Mouse (Mus musculus): ENCODE results near the gene Alg9. TPM values are rescaled to one million over a fixed set of nuclear protein-coding genes. Genes with fewer than 3 reads are reported as not detected.

Gene Alg9
- polyA plus RNA-seq, 1 experiment from 2014 or later: 43.8 TPM

DNA sequence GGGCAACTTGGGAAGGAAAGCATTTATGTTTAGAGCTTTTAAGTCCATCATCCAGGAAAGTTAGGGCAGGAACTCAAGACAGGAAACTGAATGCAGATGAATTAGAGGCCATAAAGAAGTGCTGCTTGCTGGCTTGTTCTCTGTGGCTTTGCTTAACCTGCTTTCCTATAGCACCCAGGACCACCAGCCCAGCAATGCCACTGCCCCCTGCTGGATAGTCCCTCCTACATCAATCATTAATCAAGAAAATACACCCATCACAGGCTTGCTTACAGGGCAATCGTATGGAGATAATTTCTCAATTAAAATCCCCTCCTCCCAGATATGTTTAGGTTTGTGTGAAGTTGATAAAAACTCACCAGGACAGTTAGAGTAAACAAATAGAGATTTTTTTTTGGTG lies 11.5 kb upstream of the Alg9 start:
- H3K4me1 ChIP-seq: peaks cover 5% of the 10 kb centered on the region; the same call in 1 of the 2 replicates
- no peak overlapping the region for H3K9ac ChIP-seq
- H3K27me3 ChIP-seq: no peaks in the 10 kb centered on the region
- H3K9me3 ChIP-seq: no peaks in the 10 kb centered on the region
- H3K36me3 ChIP-seq: peaks cover 3% of the 10 kb centered on the region; the same call in 1 of the 2 replicates
- H3K4me3 ChIP-seq: no peak overlapping the region
- ATAC-seq (ENCODE audit: insufficient number of reproducible peaks, insufficient read depth, low FRiP score, low TSS enrichment, low read depth): no peak
- no peak overlapping the region for H3K27ac ChIP-seq
- H3K4me2 ChIP-seq: no peak overlapping the region
- 62% methylated on average over 1 of the region's 1 CpGs for WGBS

DNA sequence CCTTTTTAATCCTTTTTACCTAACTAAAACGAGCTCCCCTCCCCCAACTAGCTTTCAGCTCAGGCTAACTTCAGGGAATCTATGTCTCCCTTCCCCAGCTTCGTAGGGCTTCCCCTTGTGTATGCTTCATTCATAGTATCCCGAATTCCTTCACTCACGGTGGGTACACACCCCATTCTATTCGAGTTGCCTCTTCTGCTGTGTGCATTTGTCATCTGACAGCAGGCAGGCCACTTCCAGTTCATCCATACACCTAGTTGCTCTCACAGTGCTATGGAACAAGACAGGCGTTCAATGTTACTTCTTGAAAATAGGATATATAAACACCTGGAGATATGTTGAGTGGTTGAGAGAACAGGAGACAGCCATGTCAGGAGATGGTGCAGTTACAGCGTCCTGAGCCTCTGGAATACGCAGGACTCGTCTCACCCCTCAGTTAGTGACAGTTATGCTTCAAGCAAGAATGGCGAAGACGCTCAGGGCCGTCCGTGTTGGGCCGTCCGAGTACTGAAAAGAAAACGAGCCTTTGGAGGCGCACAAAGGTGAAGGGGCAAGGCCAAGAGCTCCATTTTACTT lies 7.2 kb upstream of the Alg9 start:
- Histone ChIP-seq H3K4me2 (peak overlapping the region; percentile 83), H3K9ac (peak overlapping the region; percentile 84), H3K4me1 (peaks cover 15% of the 10 kb centered on the region), H3K4me3 (peak overlapping the region; percentile 69), H3K9me3 (no peaks in the 10 kb centered on the region), H3K36me3 (peaks cover 14% of the 10 kb centered on the region), H3K27ac (peak overlapping the region; percentile 91), H3K27me3 (no peaks in the 10 kb centered on the region)
- peak; percentile 38 for ATAC-seq (ENCODE audit: insufficient number of reproducible peaks, insufficient read depth, low FRiP score, low TSS enrichment, low read depth)
- 6% methylated on average over 17 of the region's 17 CpGs for WGBS

DNA sequence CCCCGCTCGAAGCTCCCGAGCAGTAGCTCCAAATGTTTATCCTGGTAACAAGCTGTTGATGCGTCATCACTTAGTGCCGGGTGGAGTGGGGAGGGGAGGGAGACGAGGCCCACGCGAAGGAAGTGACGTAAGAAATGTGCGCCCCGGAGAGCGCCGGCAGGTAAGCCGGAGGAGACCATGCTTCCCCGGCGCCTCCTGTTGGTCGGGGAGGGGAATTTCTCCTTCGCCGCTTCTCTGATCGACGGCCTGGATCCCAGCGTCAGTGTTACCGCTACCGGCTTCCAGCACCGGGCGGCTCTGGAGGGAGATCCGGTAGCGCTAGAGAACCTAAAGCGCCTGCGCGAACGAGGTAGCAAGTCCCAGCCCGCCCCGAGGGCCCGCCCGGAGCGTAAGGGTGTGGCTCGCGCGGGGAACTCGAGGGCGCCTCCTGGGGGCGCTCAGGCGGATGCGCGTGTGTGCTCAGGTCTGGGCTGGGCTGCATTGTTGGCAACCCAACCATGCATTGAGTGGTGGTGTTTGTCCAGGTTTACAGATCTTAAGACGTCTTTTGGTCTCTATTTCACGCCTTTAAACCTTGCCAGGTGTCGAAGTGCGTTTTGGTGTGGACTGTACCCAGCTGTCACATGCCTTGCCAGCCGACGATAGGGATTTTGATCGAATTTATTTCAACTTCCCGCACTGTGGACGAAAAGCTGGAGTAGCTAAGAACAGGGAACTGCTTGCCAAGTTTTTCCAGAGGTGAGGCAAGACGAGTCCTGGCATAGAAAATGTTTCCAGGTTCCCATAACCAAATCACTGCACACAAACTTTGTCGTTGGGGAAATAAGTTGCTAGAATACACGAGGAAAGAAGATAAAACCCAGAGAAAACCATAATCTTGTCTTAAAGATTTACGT lies 6.5 kb upstream of the Alg9 start, which contains the start of gene Fdxacb1:
Fdxacb1 (plus strand) TSS at position 130 of the 896 bp plus-strand sequence.
- Histone ChIP-seq H3K36me3 (peaks cover 14% of the 10 kb centered on the region), H3K4me2 (peak within 1 kb of the TSS; percentile 83), H3K4me1 (peaks cover 15% of the 10 kb centered on the region), H3K4me3 (peak within 1 kb of the TSS; percentile 69), H3K27ac (peak within 1 kb of the TSS; percentile 91), H3K9ac (peak within 1 kb of the TSS; percentile 84), H3K9me3 (no peaks in the 10 kb centered on the region), H3K27me3 (no peaks in the 10 kb centered on the region)
- WGBS: 4% methylated on average over 59 of the region's 59 CpGs
- ATAC-seq (ENCODE audit: insufficient number of reproducible peaks, insufficient read depth, low FRiP score, low TSS enrichment, low read depth): peak; percentile 94

DNA sequence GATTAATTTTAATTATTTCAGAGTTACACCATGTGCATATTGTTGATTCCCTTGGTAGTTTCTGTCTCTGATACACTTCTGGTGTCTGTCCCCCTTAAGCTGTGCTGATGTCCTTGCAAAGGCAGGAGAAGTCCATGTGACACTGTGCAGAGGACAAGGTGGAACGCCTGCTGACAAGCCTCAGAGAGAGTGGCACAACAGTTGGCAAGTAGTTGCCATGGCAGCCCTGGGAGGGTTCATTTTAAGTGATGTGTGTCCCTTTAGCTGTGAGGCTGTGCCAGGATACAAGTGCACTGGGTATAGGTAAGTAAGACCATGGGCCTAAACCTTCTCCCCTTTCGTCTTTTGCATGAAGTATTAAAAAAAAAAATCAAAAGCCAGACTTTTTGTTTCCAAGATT lies 4.8 kb upstream of the Alg9 start:
- peaks cover 24% of the 10 kb centered on the region for H3K4me1 ChIP-seq
- no peak overlapping the region for H3K9ac ChIP-seq
- H3K9me3 ChIP-seq: no peaks in the 10 kb centered on the region
- no peak overlapping the region for H3K27ac ChIP-seq
- WGBS: 91% methylated on average over 2 of the region's 2 CpGs
- H3K36me3 ChIP-seq: peaks cover 10% of the 10 kb centered on the region
- ATAC-seq (ENCODE audit: insufficient number of reproducible peaks, insufficient read depth, low FRiP score, low TSS enrichment, low read depth): no peak
- no peak overlapping the region for H3K4me3 ChIP-seq
- no peak overlapping the region for H3K4me2 ChIP-seq
- H3K27me3 ChIP-seq: no peaks in the 10 kb centered on the region

DNA sequence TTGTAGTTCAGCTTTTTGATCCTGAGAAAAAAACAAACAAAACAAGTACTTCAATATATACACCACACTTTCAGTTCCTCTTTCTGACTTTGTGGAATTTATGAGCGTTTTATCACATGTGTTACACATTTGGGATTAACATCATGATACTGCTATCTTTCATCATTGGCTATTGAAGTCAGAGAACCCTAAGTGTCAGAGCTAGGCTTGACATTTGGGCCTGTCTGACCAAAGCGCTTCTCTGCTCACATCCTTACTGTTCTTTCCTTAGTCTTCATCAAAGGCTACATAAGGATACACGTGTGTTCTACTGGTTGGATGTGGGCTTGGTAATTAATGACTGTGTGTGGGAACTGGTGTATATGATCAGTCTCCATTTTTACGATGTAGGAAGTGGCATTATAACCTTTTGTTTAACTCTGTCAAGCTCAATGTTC lies 775 bp upstream of the Alg9 start:
- no peaks in the 10 kb centered on the region for H3K27me3 ChIP-seq
- peak overlapping the region; percentile 93 for H3K4me3 ChIP-seq
- peak overlapping the region; percentile 76 for H3K4me2 ChIP-seq
- WGBS: 70% methylated on average over 4 of the region's 4 CpGs
- peaks cover 17% of the 10 kb centered on the region for H3K36me3 ChIP-seq
- no peak overlapping the region; the same call in 1 of the 2 replicates for H3K27ac ChIP-seq
- H3K9me3 ChIP-seq: no peaks in the 10 kb centered on the region
- no peak for ATAC-seq (ENCODE audit: insufficient number of reproducible peaks, insufficient read depth, low FRiP score, low TSS enrichment, low read depth)
- peaks cover 25% of the 10 kb centered on the region for H3K4me1 ChIP-seq
- H3K9ac ChIP-seq: peak overlapping the region; percentile 58

DNA sequence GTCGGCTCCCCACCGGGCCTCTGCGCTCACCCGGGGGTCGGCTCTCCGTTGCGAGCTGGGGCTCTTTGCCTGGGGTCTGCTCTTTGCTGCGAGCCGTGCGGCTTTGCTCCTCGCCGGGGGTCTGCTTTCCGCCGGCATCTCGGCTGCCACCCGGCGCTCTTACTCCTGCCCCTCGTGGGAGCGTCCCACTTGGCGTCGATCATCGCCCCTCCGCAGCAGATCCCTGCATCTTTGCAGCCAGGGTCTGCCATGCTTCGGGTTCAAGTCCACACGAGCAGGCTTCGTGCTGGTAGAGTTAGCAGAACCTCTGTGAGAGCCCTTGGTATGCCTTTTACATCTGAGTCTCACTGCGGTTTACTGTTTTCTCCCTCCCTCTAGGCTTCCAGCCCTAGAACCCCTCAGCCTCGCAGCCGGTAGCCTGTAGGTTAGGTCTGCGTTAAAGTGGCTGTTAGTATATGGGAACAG lies 875 bp downstream of the Alg9 start:
- H3K9ac ChIP-seq: peak overlapping the region; percentile 94
- peaks cover 19% of the 10 kb centered on the region for H3K4me1 ChIP-seq
- peak overlapping the region; percentile 95 for H3K27ac ChIP-seq
- peak; percentile 48; the same call in 1 of the 2 replicates for ATAC-seq (ENCODE audit: insufficient number of reproducible peaks, insufficient read depth, low FRiP score, low TSS enrichment, low read depth)
- H3K4me3 ChIP-seq: peak overlapping the region; percentile 93
- H3K9me3 ChIP-seq: no peaks in the 10 kb centered on the region
- peak overlapping the region; percentile 76 for H3K4me2 ChIP-seq
- no peaks in the 10 kb centered on the region for H3K27me3 ChIP-seq
- WGBS: under 1% methylated on average over 30 of the region's 30 CpGs
- H3K36me3 ChIP-seq: peaks cover 30% of the 10 kb centered on the region

DNA sequence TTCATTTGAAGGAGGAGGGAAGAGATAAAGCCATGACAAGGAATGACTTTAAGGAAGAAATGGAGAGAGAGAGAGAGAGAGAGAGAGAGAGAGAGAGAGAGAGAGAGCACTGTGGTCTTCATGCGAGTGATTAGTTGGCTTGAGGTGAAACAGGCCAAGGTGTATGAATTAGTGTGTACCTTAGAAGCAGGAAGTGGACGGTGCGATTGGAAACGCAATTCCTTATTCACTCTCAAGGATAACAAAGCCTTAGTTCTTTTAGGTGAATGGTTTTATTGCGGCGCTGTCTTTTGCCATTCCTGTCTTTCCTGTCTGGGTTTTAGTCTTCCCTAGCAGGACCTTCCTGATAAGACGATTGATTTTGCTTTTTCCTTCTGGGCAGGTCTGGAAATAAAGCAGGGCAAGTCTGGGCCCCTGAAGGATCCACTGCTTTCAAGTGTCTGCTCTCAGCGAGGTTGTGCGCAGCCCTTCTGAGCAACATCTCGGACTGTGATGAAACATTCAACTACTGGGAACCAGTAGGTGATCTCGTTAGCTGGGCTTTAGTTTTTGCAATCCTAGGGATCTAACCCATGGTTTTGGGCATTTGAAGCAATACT lies 1.4 kb downstream of the Alg9 start:
- 63% methylated on average over 11 of the region's 11 CpGs for WGBS
- Histone ChIP-seq H3K9me3 (no peaks in the 10 kb centered on the region), H3K27me3 (no peaks in the 10 kb centered on the region), H3K4me2 (peak overlapping the region; percentile 76), H3K36me3 (peaks cover 34% of the 10 kb centered on the region), H3K4me3 (peak overlapping the region; percentile 93), H3K27ac (peak overlapping the region; percentile 95; the same call in 1 of the 2 replicates), H3K9ac (peak overlapping the region; percentile 94), H3K4me1 (peaks cover 19% of the 10 kb centered on the region)
- ATAC-seq (ENCODE audit: insufficient number of reproducible peaks, insufficient read depth, low FRiP score, low TSS enrichment, low read depth): no peak

DNA sequence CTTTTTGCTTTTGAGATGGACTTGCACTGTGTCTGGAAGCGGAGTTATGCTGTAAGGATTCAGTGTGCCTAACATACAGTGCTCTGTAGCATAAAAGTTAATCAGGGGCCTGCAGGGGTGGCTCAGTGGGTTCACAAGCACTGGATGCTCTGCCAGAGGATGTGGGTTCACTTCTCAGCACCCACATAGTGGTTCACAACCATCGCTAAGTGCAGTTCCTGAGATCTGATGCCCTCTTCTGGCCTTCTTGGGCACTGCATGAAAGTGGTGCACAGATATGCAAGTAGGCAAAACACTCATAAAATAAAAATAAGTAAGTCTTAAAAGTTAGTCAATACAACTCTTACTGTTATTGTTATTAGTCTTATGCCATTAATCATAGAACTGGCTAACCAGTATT lies 7.3 kb downstream of the Alg9 start:
- Histone ChIP-seq H3K4me3 (no peak overlapping the region), H3K4me1 (no peaks in the 10 kb centered on the region), H3K4me2 (no peak overlapping the region), H3K27ac (no peak overlapping the region), H3K36me3 (peaks cover 84% of the 10 kb centered on the region), H3K9ac (no peak overlapping the region), H3K27me3 (no peaks in the 10 kb centered on the region), H3K9me3 (no peaks in the 10 kb centered on the region)
- WGBS: 70% methylated on average over 2 of the region's 2 CpGs
- no peak for ATAC-seq (ENCODE audit: insufficient number of reproducible peaks, insufficient read depth, low FRiP score, low TSS enrichment, low read depth)

DNA sequence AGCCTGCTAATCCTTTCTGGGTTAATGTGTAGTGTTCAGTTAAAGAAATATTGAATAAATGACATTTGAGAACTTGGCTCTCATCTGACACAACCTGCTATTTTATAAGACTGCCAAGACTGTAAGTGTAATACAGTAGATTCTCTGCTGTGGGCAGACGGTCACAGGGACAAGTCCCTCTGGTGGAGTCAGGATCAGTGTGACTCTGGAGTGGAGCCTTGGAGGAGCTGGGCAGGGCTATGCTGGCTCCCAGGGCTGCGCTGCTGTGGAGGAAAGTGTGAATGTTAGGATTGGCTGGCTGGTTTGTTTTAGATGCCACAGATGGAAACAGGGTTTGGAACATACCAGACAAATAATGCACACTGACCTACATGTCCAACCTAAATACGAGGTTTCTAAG lies 20.4 kb downstream of the Alg9 start:
- Histone ChIP-seq H3K4me3 (no peak overlapping the region), H3K27me3 (no peaks in the 10 kb centered on the region), H3K36me3 (peaks cover 70% of the 10 kb centered on the region), H3K4me1 (no peaks in the 10 kb centered on the region), H3K9me3 (no peaks in the 10 kb centered on the region), H3K4me2 (no peak overlapping the region), H3K27ac (no peak overlapping the region), H3K9ac (no peak overlapping the region)
- ATAC-seq (ENCODE audit: insufficient number of reproducible peaks, insufficient read depth, low FRiP score, low TSS enrichment, low read depth): no peak
- 87% methylated on average over 3 of the region's 3 CpGs for WGBS

DNA sequence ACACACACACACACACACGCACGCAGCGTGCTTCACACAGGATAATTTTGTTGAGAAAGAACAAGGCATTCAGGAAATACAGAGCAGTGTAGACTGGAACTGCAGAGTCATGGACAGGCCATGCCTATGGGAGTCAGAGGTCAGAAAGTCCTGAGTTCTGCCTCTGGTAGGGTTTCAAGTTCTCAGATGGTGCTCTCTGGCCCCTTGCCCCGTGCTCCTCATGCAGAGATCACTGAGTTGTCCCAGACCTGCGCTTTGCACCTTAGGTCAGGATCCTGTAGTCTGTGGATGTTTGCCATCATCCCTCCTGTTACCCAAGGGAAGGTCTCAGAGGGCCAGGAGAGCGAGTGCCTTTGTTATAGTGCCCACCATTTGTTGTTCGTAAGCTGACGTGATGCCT lies 22.0 kb downstream of the Alg9 start:
- 93% methylated on average over 8 of the region's 8 CpGs for WGBS
- no peaks in the 10 kb centered on the region for H3K27me3 ChIP-seq
- no peak overlapping the region for H3K4me2 ChIP-seq
- no peak for ATAC-seq (ENCODE audit: insufficient number of reproducible peaks, insufficient read depth, low FRiP score, low TSS enrichment, low read depth)
- no peaks in the 10 kb centered on the region for H3K9me3 ChIP-seq
- H3K27ac ChIP-seq: no peak overlapping the region
- no peaks in the 10 kb centered on the region for H3K4me1 ChIP-seq
- no peak overlapping the region for H3K9ac ChIP-seq
- peaks cover 69% of the 10 kb centered on the region for H3K36me3 ChIP-seq
- no peak overlapping the region for H3K4me3 ChIP-seq

DNA sequence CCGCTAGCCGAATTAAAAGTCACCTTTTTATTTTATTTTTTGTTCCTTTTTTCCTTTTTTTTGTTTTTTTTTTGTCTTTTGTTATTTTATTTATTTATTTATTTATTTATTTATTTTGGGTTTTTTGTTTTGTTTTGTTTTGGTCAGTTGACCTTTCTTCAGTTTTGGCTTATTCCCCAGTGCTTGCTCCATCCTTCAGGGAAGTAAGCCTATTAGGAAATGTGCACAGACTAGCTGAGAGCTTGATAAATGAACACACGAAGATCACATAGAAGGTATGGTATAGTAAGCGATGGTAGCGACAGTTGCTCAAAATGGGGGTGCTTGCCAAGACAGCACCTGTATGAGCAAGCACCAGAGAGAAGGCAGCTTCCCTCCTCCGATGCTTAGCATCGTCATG lies 22.8 kb downstream of the Alg9 start:
- 92% methylated on average over 7 of the region's 7 CpGs for WGBS
- ATAC-seq (ENCODE audit: insufficient number of reproducible peaks, insufficient read depth, low FRiP score, low TSS enrichment, low read depth): no peak
- Histone ChIP-seq H3K36me3 (peaks cover 67% of the 10 kb centered on the region), H3K4me2 (no peak overlapping the region), H3K27me3 (no peaks in the 10 kb centered on the region), H3K9me3 (no peaks in the 10 kb centered on the region), H3K9ac (no peak overlapping the region), H3K4me1 (no peaks in the 10 kb centered on the region), H3K27ac (no peak overlapping the region), H3K4me3 (no peak overlapping the region)
